Mouse (Mus musculus) hindbrain, embryonic 16.5 days (tissue): ENCODE measurements around the gene Vsir. TPM values are rescaled to one million over a fixed set of nuclear protein-coding genes. Genes with fewer than 3 reads are reported as not detected.

Experiments used
- ATAC-seq: fragments of 200-750 bp; cut with Nextera tagmentation; 2 replicates; pipeline ENCODE4 v1.8.0; 2017; ENCODE audit warnings: moderate TSS enrichment, moderate library complexity
- H3K27ac ChIP-seq: fragments of 300-500 bp; sonication (generic); 2 replicates; pipeline ENCODE4 v1.5.1; 2014; ENCODE audit warnings: low read depth, mild to moderate bottlenecking, control low read depth, low read length, moderate library complexity
- H3K27me3 ChIP-seq: fragments of 300-500 bp; sonication (generic); replicated peaks from 2 replicates; pipeline ENCODE4 v1.6.1; 2014; ENCODE audit warnings: low read length; ENCODE audit not compliant: control insufficient read depth, insufficient read depth
- H3K36me3 ChIP-seq: fragments of 300-500 bp; sonication (generic); 2 replicates; pipeline ENCODE4 v1.6.1; 2014; ENCODE audit warnings: mild to moderate bottlenecking, low read length, moderate library complexity, mixed read lengths; ENCODE audit not compliant: control insufficient read depth, insufficient read depth
- H3K4me1 ChIP-seq: fragments of 300-500 bp; sonication (generic); 2 replicates; pipeline ENCODE4 v1.6.1; 2014; ENCODE audit warnings: low read depth, low read length; ENCODE audit not compliant: control insufficient read depth, insufficient read depth
- H3K4me2 ChIP-seq: fragments of 300-500 bp; sonication (generic); 2 replicates; pipeline ENCODE4 v1.6.1; 2014; ENCODE audit warnings: mild to moderate bottlenecking, low read length, control low read depth, moderate library complexity
- H3K4me3 ChIP-seq: fragments of 300-500 bp; sonication (generic); 2 replicates; pipeline ENCODE4 v1.5.1; 2014; ENCODE audit warnings: mild to moderate bottlenecking, low read length, control low read depth, moderate library complexity
- H3K9ac ChIP-seq: fragments of 300-500 bp; sonication (generic); 2 replicates; pipeline ENCODE4 v1.6.1; 2014; ENCODE audit warnings: low read depth, mild to moderate bottlenecking, control low read depth, low read length, moderate library complexity
- H3K9me3 ChIP-seq: fragments of 300-500 bp; sonication (generic); 2 replicates; pipeline ENCODE4 v1.6.1; 2014; ENCODE audit warnings: mild to moderate bottlenecking, low read length, moderate library complexity; ENCODE audit not compliant: control insufficient read depth
- WGBS: fragments of 180-500 bp; shearing (Covaris S2); extraction: QIAGEN DNeasy Blood & Tissue Kit; methylation state at CpG from one replicate; pipeline ENCODE4 v1.1.7; 2014; 5-methylcytosine and 5-hydroxymethylcytosine counted together
- polyA plus RNA-seq: library from polyadenylated mRNA; unstranded; fragments of >200 nt; fragmentation: Nextera tagmentation; extraction: Ambion mirVana; gene quantifications from 2 replicates; pipeline ENCODE4 v1.2.1, GENCODE M21; 2015

The Vsir gene
- polyA plus RNA-seq, 1 experiment from 2014 or later = 2.4 TPM

- no peaks in the 10 kb centered on the region; the same call in 1 of the 2 replicates for H3K4me1 ChIP-seq
- no peak overlapping the region for H3K9ac ChIP-seq
- 71% methylated on average over 6 of the region's 6 CpGs for WGBS
- no peak overlapping the region for H3K4me3 ChIP-seq
- H3K27ac ChIP-seq = no peak overlapping the region
- no peaks in the 10 kb centered on the region for H3K36me3 ChIP-seq
- H3K27me3 ChIP-seq = no peaks in the 10 kb centered on the region
- no peak overlapping the region for H3K4me2 ChIP-seq
- H3K9me3 ChIP-seq = no peaks in the 10 kb centered on the region
- ATAC-seq = no peak
These were observed 26.9 kb downstream of the Vsir start for GRCm38 (mm10) chr10:60373543-60373936.

GRCm38 (mm10) chr10:60373937-60374578 lies 27.4 kb downstream of the Vsir start:
- H3K36me3 ChIP-seq = no peaks in the 10 kb centered on the region
- 0 out of 2 replicates have a peak, but pooled peaks have one; percentile 22 for ATAC-seq
- H3K27ac ChIP-seq = no peak overlapping the region
- no peaks in the 10 kb centered on the region for H3K27me3 ChIP-seq
- no peak overlapping the region for H3K4me2 ChIP-seq
- H3K4me3 ChIP-seq = no peak overlapping the region
- H3K9ac ChIP-seq = no peak overlapping the region
- no peaks in the 10 kb centered on the region for H3K9me3 ChIP-seq
- WGBS = 51% methylated on average over 8 of the region's 8 CpGs
- H3K4me1 ChIP-seq = no peaks in the 10 kb centered on the region; the same call in 1 of the 2 replicates

GRCm38 (mm10) chr10:60376704-60377103 lies 30.1 kb downstream of the Vsir start:
- no peak overlapping the region for H3K9ac ChIP-seq
- H3K27ac ChIP-seq = no peak overlapping the region
- H3K36me3 ChIP-seq = no peaks in the 10 kb centered on the region
- no peak overlapping the region for H3K4me2 ChIP-seq
- ATAC-seq = no peak
- no peak overlapping the region for H3K4me3 ChIP-seq
- 91% methylated on average over 16 of the region's 16 CpGs for WGBS
- H3K4me1 ChIP-seq = no peaks in the 10 kb centered on the region
- H3K9me3 ChIP-seq = no peaks in the 10 kb centered on the region
- H3K27me3 ChIP-seq = no peaks in the 10 kb centered on the region

GRCm38 (mm10) chr10:60379419-60379957 lies 32.8 kb downstream of the Vsir start:
- no peak overlapping the region for H3K4me3 ChIP-seq
- H3K36me3 ChIP-seq = no peaks in the 10 kb centered on the region
- WGBS = 80% methylated on average over 9 of the region's 9 CpGs
- ATAC-seq = no peak
- no peaks in the 10 kb centered on the region for H3K9me3 ChIP-seq
- no peaks in the 10 kb centered on the region for H3K4me1 ChIP-seq
- H3K27me3 ChIP-seq = no peaks in the 10 kb centered on the region
- H3K9ac ChIP-seq = no peak overlapping the region
- no peak overlapping the region for H3K27ac ChIP-seq
- no peak overlapping the region for H3K4me2 ChIP-seq

GRCm38 (mm10) chr10:60380229-60380628 lies 33.6 kb downstream of the Vsir start:
- H3K4me3 ChIP-seq = no peak overlapping the region
- no peak for ATAC-seq
- WGBS = 72% methylated on average over 3 of the region's 3 CpGs

GRCm38 (mm10) chr10:60381142-60381925 lies 34.7 kb downstream of the Vsir start:
- Histone ChIP-seq H3K27ac (no peak overlapping the region), H3K4me3 (no peak overlapping the region), H3K9me3 (no peaks in the 10 kb centered on the region), H3K9ac (no peak overlapping the region), H3K27me3 (no peaks in the 10 kb centered on the region), H3K4me1 (no peaks in the 10 kb centered on the region), H3K4me2 (no peak overlapping the region), H3K36me3 (no peaks in the 10 kb centered on the region)
- WGBS = 75% methylated on average over 10 of the region's 10 CpGs
- no peak for ATAC-seq

More at GRCm38 (mm10) chr10:60380229-60380628, 33.6 kb downstream of the Vsir start:
- H3K4me1 ChIP-seq = no peaks in the 10 kb centered on the region
- H3K36me3 ChIP-seq = no peaks in the 10 kb centered on the region
- no peak overlapping the region for H3K27ac ChIP-seq
- H3K9ac ChIP-seq = no peak overlapping the region
- no peaks in the 10 kb centered on the region for H3K9me3 ChIP-seq
- H3K27me3 ChIP-seq = no peaks in the 10 kb centered on the region
- no peak overlapping the region for H3K4me2 ChIP-seq

- Histone ChIP-seq H3K27me3 (no peaks in the 10 kb centered on the region), H3K4me1 (no peaks in the 10 kb centered on the region), H3K4me2 (no peak overlapping the region), H3K36me3 (no peaks in the 10 kb centered on the region), H3K27ac (no peak overlapping the region), H3K4me3 (no peak overlapping the region), H3K9ac (no peak overlapping the region), H3K9me3 (no peaks in the 10 kb centered on the region)
- ATAC-seq = no peak
- 88% methylated on average over 2 of the region's 2 CpGs for WGBS
These were observed 41.7 kb downstream of the Vsir start for GRCm38 (mm10) chr10:60388332-60388731.

GRCm38 (mm10) chr10:60389447-60389865 lies 42.8 kb downstream of the Vsir start:
- Histone ChIP-seq H3K9ac (no peak overlapping the region), H3K27me3 (no peaks in the 10 kb centered on the region), H3K4me1 (no peaks in the 10 kb centered on the region; the same call in 1 of the 2 replicates), H3K9me3 (no peaks in the 10 kb centered on the region), H3K4me3 (no peak overlapping the region), H3K27ac (no peak overlapping the region), H3K4me2 (no peak overlapping the region), H3K36me3 (no peaks in the 10 kb centered on the region)
- no peak for ATAC-seq
- 56% methylated on average over 9 of the region's 9 CpGs for WGBS

- H3K9ac ChIP-seq = no peak overlapping the region
- no peaks in the 10 kb centered on the region for H3K27me3 ChIP-seq
- H3K4me1 ChIP-seq = no peaks in the 10 kb centered on the region; the same call in 1 of the 2 replicates
- no peaks in the 10 kb centered on the region for H3K9me3 ChIP-seq
- H3K27ac ChIP-seq = no peak overlapping the region
- H3K4me3 ChIP-seq = no peak overlapping the region
- no peaks in the 10 kb centered on the region for H3K36me3 ChIP-seq
- ATAC-seq = no peak
- WGBS = 29% methylated on average over 6 of the region's 6 CpGs
- H3K4me2 ChIP-seq = no peak overlapping the region
These were observed 43.7 kb downstream of the Vsir start for GRCm38 (mm10) chr10:60390177-60390903.
